Mouse (Mus musculus): ENCODE data around the gene Ascc1. TPM values are rescaled to one million over a fixed set of nuclear protein-coding genes. Genes with fewer than 3 reads are reported as not detected.

Ascc1 gene
- total and polyA plus RNA-seq, 3 experiments, result 17.0 to 37.9 TPM; not detected in 1

GRCm38 (mm10) chr10:60028181-60028580 lies 25.6 kb downstream of the Ascc1 start:
- no peak overlapping the region for H3K27ac ChIP-seq (ENCODE audit: control insufficient read depth, low read depth, low read length)
- no peaks in the 10 kb centered on the region for H3K9me3 ChIP-seq (replicated peaks; ENCODE audit: insufficient read depth, low read length)
- TF ChIP-seq CTCF (IDR thresholded peaks at IDR 0.05 in 2 of 3, conservative IDR thresholded peaks at IDR 0.05 in 1 of 3; ENCODE audit: control insufficient read depth in 1 of 3, insufficient read depth in 1 of 3, low read depth in 2 of 3, low read length in 3 of 3, poor library complexity in 1 of 3, severe bottlenecking in 1 of 3) (no peak), MEF2A (IDR thresholded peaks at IDR 0.05; ENCODE audit: extremely low read depth, insufficient replicate concordance, low read depth, low read length, poor library complexity, severe bottlenecking) (no peak), POLR2AphosphoS5 (IDR thresholded peaks at IDR 0.05; ENCODE audit: borderline replicate concordance, low read depth, low read length) (no peak), NRF1 (IDR thresholded peaks at IDR 0.05; ENCODE audit: insufficient read depth, low read depth, low read length, poor library complexity, severe bottlenecking) (no peak), CHD2 (IDR thresholded peaks at IDR 0.05; ENCODE audit: low read length) (no peak), ZC3H11A (IDR thresholded peaks at IDR 0.05; ENCODE audit: low read depth, low read length) (no peak), RAD21 (IDR thresholded peaks at IDR 0.05; ENCODE audit: low read depth, low read length) (no peak), HCFC1 (IDR thresholded peaks at IDR 0.05; ENCODE audit: low read depth, low read length) (no peak), GABPA (IDR thresholded peaks at IDR 0.05; ENCODE audit: low read depth, low read length) (no peak)
- no peaks in the 10 kb centered on the region for H3K4me1 ChIP-seq (ENCODE audit: control insufficient read depth in 1 of 2, insufficient read depth in 2 of 2, low read length in 2 of 2)
- H3K9ac ChIP-seq (ENCODE audit: control insufficient read depth, low read depth, low read length, poor library complexity, severe bottlenecking), result no peak overlapping the region
- H3K79me2 ChIP-seq (ENCODE audit: control insufficient read depth, insufficient read depth, low read length, poor library complexity), result no peaks in the 10 kb centered on the region
- H3K36me3 ChIP-seq (ENCODE audit: control insufficient read depth in 1 of 2, insufficient read depth in 2 of 2, low read length in 2 of 2), result no peaks in the 10 kb centered on the region; a peak in 1 of 4 replicates
- H3K27me3 ChIP-seq (ENCODE audit: control insufficient read depth in 1 of 2, insufficient read depth in 2 of 2, low read length in 2 of 2), result no peaks in the 10 kb centered on the region
- no peak for DNase-seq (ENCODE audit: low read depth, low spot score)
- no peak overlapping the region for H3K4me3 ChIP-seq (ENCODE audit: control insufficient read depth in 1 of 2, insufficient read depth in 1 of 2, low read depth in 2 of 2, low read length in 2 of 2)

GRCm38 (mm10) chr10:60028979-60029378 lies 26.4 kb downstream of the Ascc1 start:
- no peak overlapping the region for H3K27ac ChIP-seq (ENCODE audit: control insufficient read depth, low read depth, low read length)
- no peaks in the 10 kb centered on the region; a peak in 1 of 4 replicates for H3K36me3 ChIP-seq (ENCODE audit: control insufficient read depth in 1 of 2, insufficient read depth in 2 of 2, low read length in 2 of 2)
- H3K27me3 ChIP-seq (ENCODE audit: control insufficient read depth in 1 of 2, insufficient read depth in 2 of 2, low read length in 2 of 2), result no peaks in the 10 kb centered on the region
- no peak for TF ChIP-seq NRF1 (IDR thresholded peaks at IDR 0.05; ENCODE audit: insufficient read depth, low read depth, low read length, poor library complexity, severe bottlenecking)
- TF ChIP-seq UBTF (IDR thresholded peaks at IDR 0.05; ENCODE audit: borderline replicate concordance, insufficient read depth, low read depth, low read length), result no peak
- no peak for TF ChIP-seq USF2 (IDR thresholded peaks at IDR 0.05; ENCODE audit: borderline replicate concordance in 1 of 2, insufficient read depth in 1 of 2, low read depth in 1 of 2, low read length in 2 of 2)
- no peak for TF ChIP-seq MYB (IDR thresholded peaks at IDR 0.05; ENCODE audit: low read depth, low read length)
- TF ChIP-seq SMC3 (IDR thresholded peaks at IDR 0.05; ENCODE audit: low read depth, low read length), result no peak
- no peak for TF ChIP-seq ELF1 (IDR thresholded peaks at IDR 0.05; ENCODE audit: low read depth, low read length)
- TF ChIP-seq NELFE (IDR thresholded peaks at IDR 0.05; ENCODE audit: low read depth, low read length), result no peak
- TF ChIP-seq TBP (IDR thresholded peaks at IDR 0.05; ENCODE audit: low read depth, low read length), result no peak
- no peak for TF ChIP-seq MEF2A (IDR thresholded peaks at IDR 0.05; ENCODE audit: extremely low read depth, insufficient replicate concordance, low read depth, low read length, poor library complexity, severe bottlenecking)
- no peak for TF ChIP-seq ZMIZ1 (IDR thresholded peaks at IDR 0.05; ENCODE audit: low read depth, low read length)
- no peak for TF ChIP-seq MYC (IDR thresholded peaks at IDR 0.05; ENCODE audit: low read depth, low read length)
- TF ChIP-seq GATA1 (IDR thresholded peaks at IDR 0.05; ENCODE audit: low read depth, low read length), result no peak
- TF ChIP-seq JUND (IDR thresholded peaks at IDR 0.05; ENCODE audit: low read depth, low read length), result no peak
- TF ChIP-seq GABPA (IDR thresholded peaks at IDR 0.05; ENCODE audit: low read depth, low read length), result no peak
- TF ChIP-seq CTCF (IDR thresholded peaks at IDR 0.05 in 2 of 3, conservative IDR thresholded peaks at IDR 0.05 in 1 of 3; ENCODE audit: control insufficient read depth in 1 of 3, insufficient read depth in 1 of 3, low read depth in 2 of 3, low read length in 3 of 3, poor library complexity in 1 of 3, severe bottlenecking in 1 of 3), result no peak
- no peak for TF ChIP-seq POLR2AphosphoS5 (IDR thresholded peaks at IDR 0.05; ENCODE audit: borderline replicate concordance, low read depth, low read length)
- no peak for TF ChIP-seq RAD21 (IDR thresholded peaks at IDR 0.05; ENCODE audit: low read depth, low read length)
- TF ChIP-seq MXI1 (IDR thresholded peaks at IDR 0.05; ENCODE audit: low read depth, low read length), result no peak
- no peaks in the 10 kb centered on the region for H3K9me3 ChIP-seq (replicated peaks; ENCODE audit: insufficient read depth, low read length)
- no peaks in the 10 kb centered on the region for H3K4me1 ChIP-seq (ENCODE audit: control insufficient read depth in 1 of 2, insufficient read depth in 2 of 2, low read length in 2 of 2)
- no peaks in the 10 kb centered on the region for H3K79me2 ChIP-seq (ENCODE audit: control insufficient read depth, insufficient read depth, low read length, poor library complexity)
- H3K9ac ChIP-seq (ENCODE audit: control insufficient read depth, low read depth, low read length, poor library complexity, severe bottlenecking), result no peak overlapping the region
- H3K4me3 ChIP-seq (ENCODE audit: control insufficient read depth in 1 of 2, insufficient read depth in 1 of 2, low read depth in 2 of 2, low read length in 2 of 2), result no peak overlapping the region
- DNase-seq (ENCODE audit: low read depth, low spot score), result no peak
